Mouse (Mus musculus): ENCODE results near the gene Zfp385b.

Gene Zfp385b

DNA sequence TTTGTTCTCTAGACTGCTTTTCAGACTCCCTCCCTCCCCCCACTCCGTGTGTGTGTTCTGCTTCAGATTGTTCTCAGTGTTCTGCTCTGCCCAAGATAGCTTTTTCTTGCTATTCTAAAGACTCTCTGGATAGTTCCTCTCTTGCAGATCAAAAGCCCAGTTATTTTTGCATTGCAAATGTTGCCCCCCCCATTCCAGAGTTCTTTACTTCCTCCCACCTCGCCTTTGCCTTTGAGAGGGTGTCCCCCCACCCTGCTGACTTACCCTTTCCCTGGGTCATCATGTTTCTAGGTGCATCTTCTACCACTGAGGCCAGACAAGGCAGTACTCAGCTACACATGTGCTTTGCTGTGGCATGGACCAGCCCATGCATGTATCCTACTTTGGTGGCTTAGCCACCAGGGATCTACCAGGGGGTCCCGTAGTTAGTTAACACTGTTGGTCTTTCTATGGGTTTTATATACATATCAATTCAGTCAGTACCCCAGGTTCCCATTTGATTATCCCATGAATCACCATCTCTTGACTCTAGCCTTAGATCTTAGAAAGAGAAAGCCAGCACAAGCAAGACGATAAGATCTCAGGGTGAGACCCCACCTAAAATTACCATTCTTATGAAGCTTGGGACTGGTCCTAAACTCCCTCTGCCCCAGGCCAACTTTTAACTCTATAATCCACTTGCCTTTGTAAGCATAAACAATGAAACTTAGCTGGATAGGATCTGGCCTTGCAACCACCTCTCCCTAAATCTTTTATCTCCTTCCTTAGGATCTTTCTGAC, 232.7 kb downstream of the Zfp385b start:
- no peak for DNase-seq

DNA sequence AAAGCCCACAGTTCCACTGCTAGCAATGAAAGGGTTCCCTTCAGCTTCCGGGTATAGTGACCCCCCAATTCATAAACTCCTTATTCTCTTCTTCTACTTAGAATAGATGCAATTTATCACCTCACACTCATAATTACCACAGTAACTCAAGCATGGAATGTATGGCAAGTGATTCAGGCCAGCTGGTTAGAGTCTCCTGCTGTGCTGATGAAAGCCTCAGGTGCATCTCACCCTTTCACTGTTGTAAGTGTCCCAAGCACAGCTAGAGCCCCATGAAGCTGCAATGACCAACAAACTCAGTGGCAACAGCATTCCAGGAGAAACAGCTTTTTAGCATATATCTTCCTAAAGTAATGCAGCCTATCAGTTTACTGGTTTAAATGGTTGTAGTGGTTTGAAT, 235.9 kb downstream of the Zfp385b start:
- no peak for DNase-seq

DNA sequence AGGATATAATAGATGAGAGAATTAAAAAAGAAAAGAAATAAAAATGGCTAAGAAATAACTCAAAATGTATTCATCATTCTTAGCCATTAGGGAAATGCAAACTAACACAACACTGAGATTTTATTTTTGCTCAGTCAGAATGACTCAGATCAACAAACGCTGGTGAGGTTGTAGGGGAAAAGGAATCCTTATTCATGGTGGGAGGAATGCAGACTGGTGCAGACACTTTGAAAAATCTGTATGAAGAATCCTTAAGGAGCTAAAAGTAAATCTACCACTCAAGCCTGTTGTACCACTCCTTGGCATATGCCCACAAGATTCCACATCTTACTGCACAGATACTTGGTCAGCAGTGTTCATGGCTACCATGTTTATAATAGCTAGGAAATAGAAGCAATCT, 242.9 kb downstream of the Zfp385b start:
- DNase-seq: no peak

DNA sequence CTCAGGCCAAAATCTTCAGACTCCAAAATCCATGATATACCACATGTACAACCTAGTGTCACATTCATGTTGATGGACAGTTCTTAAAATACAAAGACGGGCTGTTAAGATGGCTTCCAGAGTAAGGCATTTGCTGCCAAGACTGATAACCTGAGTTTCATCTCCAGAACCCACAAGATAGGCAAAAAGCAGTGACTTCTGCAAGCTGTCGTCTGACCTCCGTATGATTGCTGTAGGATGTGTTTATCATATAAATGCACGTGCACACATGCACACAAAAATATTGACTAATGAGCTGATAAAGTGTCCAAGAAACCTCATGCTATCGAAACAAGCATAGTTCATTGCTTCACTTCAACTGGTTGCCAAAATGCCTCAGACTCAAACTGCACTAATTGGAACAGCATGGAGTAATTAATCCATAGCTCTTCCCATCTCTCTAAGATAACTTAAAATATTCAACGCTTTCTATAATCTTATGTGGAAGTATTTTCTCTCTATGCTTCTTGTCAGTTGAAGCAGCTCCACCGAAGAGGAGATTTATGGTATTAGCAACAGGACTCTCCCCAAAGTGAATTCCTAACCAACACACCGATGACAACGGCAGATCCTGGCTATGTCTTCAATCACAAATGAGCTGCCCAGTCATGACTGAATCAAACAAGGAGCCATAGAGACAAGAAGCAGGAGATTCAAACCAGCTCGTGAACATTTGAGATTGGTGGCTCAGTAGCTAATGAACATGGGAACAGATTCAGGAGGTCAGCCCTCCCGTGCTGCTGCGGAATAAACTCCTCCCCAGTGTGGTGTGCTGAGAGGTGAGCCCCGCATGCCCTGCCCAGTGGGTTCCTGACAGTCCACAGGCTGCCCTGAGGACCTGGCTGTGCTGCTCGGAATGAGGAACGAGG, 251.7 kb downstream of the Zfp385b start:
- no peak for DNase-seq

DNA sequence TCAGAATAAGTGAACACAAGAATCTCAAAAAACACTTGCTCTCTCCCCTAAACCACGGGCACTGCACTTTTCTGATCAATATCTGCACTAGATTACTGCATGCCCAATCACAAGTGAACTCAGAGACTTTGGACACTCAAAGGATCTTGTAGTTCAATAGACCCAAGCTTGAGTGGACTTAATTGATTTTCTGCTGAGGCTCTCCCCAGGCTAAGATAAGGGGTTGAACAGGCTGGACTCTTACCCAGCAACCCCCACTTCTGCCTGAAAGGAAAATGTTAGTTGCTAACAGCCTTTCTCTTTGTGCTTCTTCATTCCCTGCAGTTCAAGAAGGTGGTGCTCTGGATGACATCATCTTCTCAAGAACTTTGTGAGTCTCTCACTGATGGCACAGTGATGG, 255.7 kb downstream of the Zfp385b start:
- no peak for DNase-seq

- DNase-seq: no peak
These were observed 257.5 kb downstream of the Zfp385b start for GRCm38 (mm10) chr2:77561941-77562340.

GRCm38 (mm10) chr2:77556938-77557337, 262.5 kb downstream of the Zfp385b start:
- DNase-seq: no peak

GRCm38 (mm10) chr2:77555980-77556379, 263.5 kb downstream of the Zfp385b start:
- no peak for DNase-seq

- no peak for DNase-seq
These were observed 266.8 kb downstream of the Zfp385b start for GRCm38 (mm10) chr2:77552675-77553074.

- no peak for DNase-seq
These were observed 276.1 kb downstream of the Zfp385b start for GRCm38 (mm10) chr2:77543388-77543787.

DNA sequence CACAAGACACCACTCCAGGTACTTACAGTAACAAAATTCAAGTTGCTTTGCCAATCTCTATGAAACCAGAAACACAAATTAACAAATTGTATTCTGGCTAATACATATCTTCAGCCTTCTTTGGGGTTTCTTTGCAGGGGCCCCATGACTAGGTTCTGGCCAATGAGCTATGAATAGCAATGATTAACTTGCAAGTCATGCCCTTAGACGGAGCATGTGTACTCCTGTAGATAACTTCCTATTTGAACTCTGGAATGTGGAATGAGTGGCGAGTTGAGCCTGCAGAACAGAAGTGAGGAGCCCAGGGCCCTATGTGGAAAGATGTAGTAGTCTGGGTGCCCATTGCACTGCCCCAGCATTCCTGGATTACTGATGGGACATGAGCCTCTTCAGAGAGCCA, 276.8 kb downstream of the Zfp385b start:
- DNase-seq: no peak

GRCm38 (mm10) chr2:77541681-77542080, 277.8 kb downstream of the Zfp385b start:
- no peak for DNase-seq

- no peak for DNase-seq
These were observed 278.6 kb downstream of the Zfp385b start for GRCm38 (mm10) chr2:77540860-77541259.

DNA sequence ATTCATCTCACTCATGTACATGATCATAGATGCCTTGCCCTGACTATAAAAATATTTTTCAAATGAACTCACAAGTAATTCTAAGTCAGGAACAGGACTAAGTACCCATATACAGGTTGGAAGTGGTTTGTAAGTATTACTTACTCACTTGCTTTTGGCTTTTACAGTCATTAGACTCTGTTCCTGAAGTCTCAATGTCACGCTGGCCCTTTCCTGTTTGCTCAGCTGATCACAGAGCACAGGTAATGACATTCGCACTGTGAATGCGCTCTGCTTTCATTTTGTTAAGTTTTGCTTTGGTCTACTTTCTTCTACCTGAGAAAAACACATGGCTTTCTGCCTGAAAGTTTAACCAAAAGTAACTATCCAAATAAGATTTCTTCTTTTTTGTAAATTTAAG, 282.9 kb downstream of the Zfp385b start:
- DNase-seq: no peak

GRCm38 (mm10) chr2:77528079-77528752, 291.2 kb downstream of the Zfp385b start:
- DNase-seq: no peak

- no peak for DNase-seq
These were observed 291.8 kb downstream of the Zfp385b start for GRCm38 (mm10) chr2:77527616-77528015.

DNA sequence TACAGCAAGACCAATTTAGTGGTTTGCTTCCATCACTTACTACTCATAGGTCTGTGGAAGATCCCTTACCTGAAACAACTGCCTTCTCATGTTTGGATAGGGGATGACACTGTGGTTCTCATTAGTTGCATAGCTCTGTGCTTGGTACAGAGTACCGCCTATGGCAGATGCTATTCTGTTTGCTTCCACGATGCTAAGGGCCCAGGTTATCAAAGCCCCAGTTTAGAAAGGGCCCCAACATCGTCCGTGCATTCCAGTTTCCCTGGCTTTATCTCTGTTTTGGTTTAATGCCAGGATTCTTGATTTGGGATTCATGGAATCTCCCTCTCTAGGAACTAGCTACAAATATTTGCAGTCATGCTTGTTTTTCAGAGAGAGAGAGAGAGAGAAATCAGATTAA, 292.6 kb downstream of the Zfp385b start:
- DNase-seq: no peak

- DNase-seq: no peak
These were observed 293.1 kb downstream of the Zfp385b start for GRCm38 (mm10) chr2:77526301-77526700.

GRCm38 (mm10) chr2:77522223-77522622, 297.2 kb downstream of the Zfp385b start:
- no peak for DNase-seq

GRCm38 (mm10) chr2:77519341-77519740, 300.1 kb downstream of the Zfp385b start:
- peak; percentile 56 for DNase-seq

- peak; percentile 51 for DNase-seq
These were observed 300.7 kb downstream of the Zfp385b start for GRCm38 (mm10) chr2:77518693-77519092.

DNA sequence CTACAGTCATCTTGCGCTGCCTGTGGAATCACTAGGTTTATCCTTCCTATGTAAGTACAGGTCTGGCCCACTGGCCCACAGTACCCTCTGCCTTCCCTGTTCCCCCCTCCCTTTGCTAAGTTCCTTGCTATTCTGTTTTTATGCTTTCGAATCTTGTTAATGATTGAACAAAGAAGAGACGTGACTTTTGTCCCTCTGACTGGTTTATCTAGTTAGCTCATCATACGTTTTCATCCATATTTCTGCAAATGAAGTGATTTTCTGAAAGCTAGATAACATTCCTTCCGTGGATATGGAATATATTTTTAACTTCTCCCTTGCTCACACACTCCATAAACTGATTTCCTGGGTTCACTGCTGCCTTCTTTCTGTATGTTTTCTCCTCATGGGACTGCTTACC, 302.8 kb downstream of the Zfp385b start:
- DNase-seq: no peak

- DNase-seq: no peak
These were observed 303.8 kb downstream of the Zfp385b start for GRCm38 (mm10) chr2:77515654-77516053.
